Mouse (Mus musculus) hindbrain, embryonic 16.5 days (tissue): Measurements from ENCODE around the gene Sugp2. TPM values are rescaled to one million over a fixed set of nuclear protein-coding genes. Genes with fewer than 3 reads are reported as not detected.

Experiments used
- ATAC-seq: fragments of 200-750 bp; cut with Nextera tagmentation; 2 replicates; pipeline ENCODE4 v1.8.0; 2017; ENCODE audit warnings: moderate TSS enrichment, moderate library complexity
- H3K27ac ChIP-seq: fragments of 300-500 bp; sonication (generic); 2 replicates; pipeline ENCODE4 v1.5.1; 2014; ENCODE audit warnings: low read depth, mild to moderate bottlenecking, control low read depth, low read length, moderate library complexity
- H3K27me3 ChIP-seq: fragments of 300-500 bp; sonication (generic); replicated peaks from 2 replicates; pipeline ENCODE4 v1.6.1; 2014; ENCODE audit warnings: low read length; ENCODE audit not compliant: control insufficient read depth, insufficient read depth
- H3K36me3 ChIP-seq: fragments of 300-500 bp; sonication (generic); 2 replicates; pipeline ENCODE4 v1.6.1; 2014; ENCODE audit warnings: mild to moderate bottlenecking, low read length, moderate library complexity, mixed read lengths; ENCODE audit not compliant: control insufficient read depth, insufficient read depth
- H3K4me1 ChIP-seq: fragments of 300-500 bp; sonication (generic); 2 replicates; pipeline ENCODE4 v1.6.1; 2014; ENCODE audit warnings: low read depth, low read length; ENCODE audit not compliant: control insufficient read depth, insufficient read depth
- H3K4me2 ChIP-seq: fragments of 300-500 bp; sonication (generic); 2 replicates; pipeline ENCODE4 v1.6.1; 2014; ENCODE audit warnings: mild to moderate bottlenecking, low read length, control low read depth, moderate library complexity
- H3K4me3 ChIP-seq: fragments of 300-500 bp; sonication (generic); 2 replicates; pipeline ENCODE4 v1.5.1; 2014; ENCODE audit warnings: mild to moderate bottlenecking, low read length, control low read depth, moderate library complexity
- H3K9ac ChIP-seq: fragments of 300-500 bp; sonication (generic); 2 replicates; pipeline ENCODE4 v1.6.1; 2014; ENCODE audit warnings: low read depth, mild to moderate bottlenecking, control low read depth, low read length, moderate library complexity
- H3K9me3 ChIP-seq: fragments of 300-500 bp; sonication (generic); 2 replicates; pipeline ENCODE4 v1.6.1; 2014; ENCODE audit warnings: mild to moderate bottlenecking, low read length, moderate library complexity; ENCODE audit not compliant: control insufficient read depth
- WGBS: fragments of 180-500 bp; shearing (Covaris S2); extraction: QIAGEN DNeasy Blood & Tissue Kit; methylation state at CpG from one replicate; pipeline ENCODE4 v1.1.7; 2014; 5-methylcytosine and 5-hydroxymethylcytosine counted together
- polyA plus RNA-seq: library from polyadenylated mRNA; unstranded; fragments of >200 nt; fragmentation: Nextera tagmentation; extraction: Ambion mirVana; gene quantifications from 2 replicates; pipeline ENCODE4 v1.2.1, GENCODE M21; 2015

Sugp2 gene
- polyA plus RNA-seq, 1 experiment from 2014 or later: 85.1 TPM

GRCm38 (mm10) chr8:70329124-70329834 lies 95.3 kb downstream of the Sugp2 start, which contains the start of gene Gdf1:
Gdf1 (plus strand) TSS chr8:70329817.
- Histone ChIP-seq H3K4me1 (peaks cover 15% of the 10 kb centered on the region), H3K27ac (no peak within 1 kb of the TSS), H3K4me3 (no peak within 1 kb of the TSS), H3K9ac (peak within 1 kb of the TSS; percentile 22; the same call in 1 of the 2 replicates), H3K27me3 (no peaks in the 10 kb centered on the region; the same call in 1 of the 2 replicates), H3K36me3 (peaks cover 43% of the 10 kb centered on the region), H3K4me2 (peak within 1 kb of the TSS; percentile 12), H3K9me3 (no peaks in the 10 kb centered on the region)
- WGBS: 29% methylated on average over 14 of the region's 14 CpGs
- no peak for ATAC-seq

Other genes with a start within 250 kb of the Sugp2 start
- 13.9 and 19.7 TPM in 2 replicates for gene Gatad2a, start 237.8 kb upstream of the Sugp2 start, polyA plus RNA-seq
- 61.5 and 71.2 TPM in 2 replicates for gene Mau2, start 191.5 kb upstream of the Sugp2 start, polyA plus RNA-seq
- gene Sugp1, start 191.4 kb upstream of the Sugp2 start, polyA plus RNA-seq: 54.4 and 55.8 TPM in 2 replicates
- 1.2 and 1.4 TPM in 2 replicates for gene Tm6sf2, start 161.3 kb upstream of the Sugp2 start, polyA plus RNA-seq
- 1.2 and 1.3 TPM in 2 replicates for gene Hapln4, start 150.8 kb upstream of the Sugp2 start, polyA plus RNA-seq
- 178 and 200 TPM in 2 replicates for gene Ncan, start 113.4 kb upstream of the Sugp2 start, polyA plus RNA-seq
- 46.7 and 51.6 TPM in 2 replicates for gene Nr2c2ap, start 102.9 kb upstream of the Sugp2 start, polyA plus RNA-seq
- 12.3 and 12.5 TPM in 2 replicates for gene Rfxank, start 95.1 kb upstream of the Sugp2 start, polyA plus RNA-seq
- gene Borcs8, start 94.7 kb upstream of the Sugp2 start, polyA plus RNA-seq: 56.4 and 57.1 TPM in 2 replicates
- gene Mef2b, start 94.5 kb upstream of the Sugp2 start, polyA plus RNA-seq: 0.85 and 1.2 TPM in 2 replicates
- gene Tmem161a, start 61.9 kb upstream of the Sugp2 start, polyA plus RNA-seq: 54.2 and 57.4 TPM in 2 replicates
- 9.5 and 10.1 TPM in 2 replicates for gene Slc25a42, start 21.9 kb upstream of the Sugp2 start, polyA plus RNA-seq
- gene Armc6, start 240 bp downstream of the Sugp2 start, polyA plus RNA-seq: 132 and 134 TPM in 2 replicates
- gene Homer3, start 48.6 kb downstream of the Sugp2 start, polyA plus RNA-seq: 24.4 and 24.7 TPM in 2 replicates
- 42.0 and 42.8 TPM in 2 replicates for gene Ddx49, start 68.3 kb downstream of the Sugp2 start, polyA plus RNA-seq
- 284 and 297 TPM in 2 replicates for gene Cope, start 68.3 kb downstream of the Sugp2 start, polyA plus RNA-seq
- gene Cers1, start 81.5 kb downstream of the Sugp2 start, polyA plus RNA-seq: 40.0 and 44.3 TPM in 2 replicates
- 8.7 and 9.5 TPM in 2 replicates for gene Gdf1, start 95.6 kb downstream of the Sugp2 start, polyA plus RNA-seq
- gene Upf1, start 119.1 kb downstream of the Sugp2 start, polyA plus RNA-seq: 7.4 and 10.1 TPM in 2 replicates
- 0.58 and 2.8 TPM in 2 replicates for gene Comp, start 139.3 kb downstream of the Sugp2 start, polyA plus RNA-seq
- gene Crtc1, start 205.4 kb downstream of the Sugp2 start, polyA plus RNA-seq: 45.9 and 55.1 TPM in 2 replicates
- gene Klhl26, start 242.7 kb downstream of the Sugp2 start, polyA plus RNA-seq: 36.1 and 37.5 TPM in 2 replicates